Mouse (Mus musculus) right cerebral cortex, adult 18-20 months (tissue): ENCODE measurements around the gene Gpr3.

Experiments
- DNase-seq: peaks from one replicate; pipeline ENCODE4 v3.0.0; 2022; ENCODE audit warnings: mixed read lengths

The Gpr3 gene

DNA sequence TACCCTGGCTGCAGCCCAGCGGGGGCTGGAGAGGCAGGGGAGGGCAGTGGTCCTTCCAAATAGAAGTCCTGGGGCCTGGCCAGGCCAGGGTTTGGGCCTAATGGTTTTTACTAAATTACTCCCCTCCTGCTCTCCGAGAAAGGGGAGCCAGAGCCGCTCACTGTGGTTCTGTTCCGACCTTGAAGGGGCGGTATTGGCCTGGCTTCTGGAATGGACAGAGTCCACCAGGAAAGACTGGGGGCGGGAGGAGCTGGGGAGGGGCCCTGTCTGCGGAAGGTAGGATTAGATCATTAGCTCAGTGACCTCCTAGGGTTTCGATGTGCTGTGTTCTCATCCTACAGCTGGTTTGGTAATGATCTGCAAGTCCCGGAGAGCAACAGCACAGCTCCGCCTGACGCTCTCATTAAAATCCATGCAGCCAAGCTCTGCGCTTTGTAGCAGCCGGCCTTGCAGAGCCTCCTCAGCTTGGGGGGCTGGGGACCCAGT is 14.5 kb downstream of the Gpr3 start:
- DNase-seq, result no peak

DNA sequence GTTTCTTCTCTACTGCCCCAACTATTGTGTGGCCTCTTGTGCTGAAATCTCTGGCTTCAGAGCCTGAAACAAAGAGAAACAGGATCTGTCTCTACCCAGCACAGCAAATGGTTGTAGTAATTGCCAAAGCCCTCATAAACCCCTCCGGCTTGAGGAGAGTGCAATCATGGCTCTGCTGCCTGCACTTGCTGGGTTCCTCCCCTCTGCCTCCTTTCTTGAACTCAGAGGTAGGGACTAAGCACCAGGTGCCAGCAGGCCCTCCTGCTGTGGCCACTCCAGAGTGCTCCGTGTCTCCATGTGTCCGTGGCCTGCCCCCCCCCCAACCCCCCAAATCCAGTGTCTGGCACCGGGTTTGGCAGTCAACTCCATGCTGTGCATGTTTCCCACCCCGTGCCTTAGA is 15.0 kb downstream of the Gpr3 start:
- no peak for DNase-seq

- no peak for DNase-seq
These were observed 15.5 kb downstream of the Gpr3 start for GRCm38 (mm10) chr4:133196852-133197251.

- DNase-seq, result no peak
These were observed 16.2 kb downstream of the Gpr3 start for GRCm38 (mm10) chr4:133196136-133196535.

- no peak for DNase-seq
These were observed 17.3 kb downstream of the Gpr3 start for GRCm38 (mm10) chr4:133195014-133195413.

GRCm38 (mm10) chr4:133194482-133194881 is 17.9 kb downstream of the Gpr3 start:
- no peak for DNase-seq

GRCm38 (mm10) chr4:133189396-133189795 is 22.9 kb downstream of the Gpr3 start:
- DNase-seq, result no peak

GRCm38 (mm10) chr4:133186856-133187255 is 25.5 kb downstream of the Gpr3 start:
- DNase-seq, result no peak

GRCm38 (mm10) chr4:133185893-133186292 is 26.4 kb downstream of the Gpr3 start:
- no peak for DNase-seq

GRCm38 (mm10) chr4:133184898-133185665 is 27.3 kb downstream of the Gpr3 start:
- no peak for DNase-seq

- DNase-seq, result no peak
These were observed 28.1 kb downstream of the Gpr3 start for GRCm38 (mm10) chr4:133184031-133184897.

DNA sequence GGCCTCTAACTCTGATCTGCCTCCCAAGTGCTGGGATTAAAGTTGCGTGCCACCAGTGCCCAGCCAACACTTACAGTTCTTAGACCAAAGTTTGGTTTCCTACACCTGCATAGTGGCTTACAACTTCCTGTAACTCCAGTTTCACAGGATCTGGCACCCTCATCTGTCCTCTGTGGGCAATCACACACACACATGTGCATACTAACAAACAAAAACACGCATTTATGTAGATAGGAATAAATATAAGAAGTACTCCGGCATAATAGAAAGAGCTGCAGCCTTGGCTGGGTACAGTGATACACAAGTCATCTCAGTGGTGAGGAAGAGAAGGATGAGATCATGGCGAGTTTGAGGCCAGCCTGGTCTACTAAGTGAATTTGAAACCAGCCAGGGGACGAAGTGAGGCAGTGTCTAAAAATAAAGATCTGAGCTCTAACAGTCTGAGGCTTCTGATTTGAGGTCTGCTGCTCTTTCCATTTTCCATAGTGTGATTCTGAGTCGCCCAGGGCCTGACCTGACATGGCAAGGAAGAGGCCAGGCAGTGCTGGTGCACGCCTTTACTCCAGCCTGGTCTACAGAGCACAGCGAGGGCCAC is 29.8 kb downstream of the Gpr3 start:
- DNase-seq, result no peak

- no peak for DNase-seq
These were observed 33.1 kb downstream of the Gpr3 start for GRCm38 (mm10) chr4:133179258-133179657.

DNA sequence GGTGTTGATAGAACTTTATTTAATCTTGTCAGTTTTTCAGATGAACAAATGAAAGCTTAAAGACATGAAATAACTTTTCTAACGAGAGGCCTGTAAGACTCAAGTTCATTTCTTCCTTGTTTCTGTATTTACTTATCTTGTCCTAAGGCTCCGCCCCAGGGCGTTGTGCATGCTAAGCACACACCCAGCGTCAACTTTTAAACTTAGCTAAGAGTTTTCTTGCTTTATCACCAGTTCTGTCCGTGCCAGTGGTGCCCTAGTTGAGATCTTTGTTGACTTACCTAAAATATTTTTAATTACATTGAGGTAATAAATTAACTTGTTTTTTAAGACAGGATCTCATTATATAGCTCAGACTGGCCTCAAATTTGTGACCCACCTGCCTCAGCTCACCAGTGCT is 34.0 kb downstream of the Gpr3 start:
- no peak for DNase-seq

- DNase-seq, result no peak
These were observed 35.5 kb downstream of the Gpr3 start for GRCm38 (mm10) chr4:133176761-133177403.

- no peak for DNase-seq
These were observed 36.2 kb downstream of the Gpr3 start for GRCm38 (mm10) chr4:133175998-133176760.

GRCm38 (mm10) chr4:133175274-133175673 is 37.1 kb downstream of the Gpr3 start:
- DNase-seq, result no peak

DNA sequence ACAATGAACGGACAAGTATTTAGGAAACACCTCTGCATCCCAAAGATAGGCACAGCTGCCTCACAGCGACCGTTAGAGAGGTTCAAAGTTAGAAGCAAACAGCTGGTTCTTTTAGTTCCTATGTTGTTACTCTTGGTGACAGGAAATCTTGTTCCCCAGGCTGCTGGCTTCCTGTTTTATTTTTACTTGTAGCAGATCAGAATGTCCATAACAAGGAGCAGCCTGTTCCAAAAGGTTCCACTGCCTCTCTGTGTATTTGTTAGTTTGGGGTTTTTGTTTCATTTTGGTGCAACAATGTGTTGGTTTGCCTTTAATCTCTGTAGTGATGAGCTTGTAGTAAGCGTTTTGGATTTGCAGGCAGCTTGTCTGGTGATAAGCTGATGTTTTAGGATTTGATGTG is 38.0 kb downstream of the Gpr3 start:
- DNase-seq, result no peak

GRCm38 (mm10) chr4:133172451-133172850 is 39.9 kb downstream of the Gpr3 start:
- DNase-seq, result no peak

- no peak for DNase-seq
These were observed 41.7 kb downstream of the Gpr3 start for GRCm38 (mm10) chr4:133170616-133171015.

DNA sequence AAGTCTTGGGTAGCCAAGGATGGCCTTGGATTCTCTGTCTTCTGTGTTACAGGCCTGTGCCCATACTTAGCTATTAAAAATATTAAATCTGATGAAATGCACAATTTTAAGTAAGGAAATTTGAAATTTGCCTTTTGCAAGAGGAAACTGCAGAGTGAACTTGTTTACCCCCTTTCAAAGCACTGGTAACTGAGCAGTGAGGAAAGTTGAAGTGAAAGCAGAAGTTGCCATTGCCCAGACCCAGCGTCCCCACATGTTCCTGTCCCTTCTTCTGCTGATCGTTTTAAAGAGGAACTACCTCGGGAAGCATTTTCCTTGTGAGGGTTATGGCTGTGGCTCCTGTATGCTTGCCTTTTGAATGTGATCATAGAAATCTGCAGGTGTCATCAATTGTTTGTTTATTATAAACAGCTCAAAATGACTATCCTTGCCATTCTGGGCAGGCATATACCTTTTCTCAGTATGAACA is 42.2 kb downstream of the Gpr3 start:
- DNase-seq, result no peak
